Mouse (Mus musculus): ENCODE results near the gene Arg1.

DNA sequence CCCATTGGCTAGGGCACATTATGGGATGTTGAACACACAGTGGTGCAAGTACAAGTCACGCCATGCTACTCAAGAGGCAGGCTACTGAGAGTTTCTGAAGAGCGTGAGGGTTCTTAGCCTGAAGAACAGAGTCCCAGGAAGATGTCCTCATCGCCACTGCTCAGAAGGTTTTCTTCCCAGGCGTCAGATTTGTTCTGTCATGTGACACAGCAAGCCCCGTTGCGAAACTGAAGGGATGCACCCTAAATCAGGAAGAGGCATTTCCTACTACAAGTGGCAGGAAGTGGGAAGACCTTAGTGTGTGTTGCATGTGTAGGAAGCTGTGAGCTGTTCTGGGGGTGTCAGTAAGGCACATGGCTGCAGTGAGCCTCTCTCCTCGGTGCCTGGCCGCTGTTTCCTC lies 16.1 kb downstream of the Arg1 start:
- TF ChIP-seq CTCF (IDR thresholded peaks at IDR 0.05; ENCODE audit: low read depth, low read length) (no peak), POLR2A (IDR thresholded peaks at IDR 0.05; ENCODE audit: borderline replicate concordance, low read depth, low read length) (no peak)
